Mouse (Mus musculus): ENCODE measurements around the gene Stxbp3. TPM values are rescaled to one million over a fixed set of nuclear protein-coding genes. Genes with fewer than 3 reads are reported as not detected.

The Stxbp3 gene
- total and polyA plus RNA-seq, 3 experiments, result 15.9 to 32.2 TPM; not detected in 1

- Histone ChIP-seq H3K4me1 (ENCODE audit: control insufficient read depth in 1 of 2, insufficient read depth in 2 of 2, low read length in 2 of 2) (peaks cover 4 to 23% of the 10 kb centered on the region in 2 experiments; a peak in 2 of 4 replicates), H3K4me3 (ENCODE audit: control insufficient read depth in 1 of 2, insufficient read depth in 1 of 2, low read depth in 2 of 2, low read length in 2 of 2) (no peak overlapping the region), H3K79me2 (ENCODE audit: control insufficient read depth, insufficient read depth, low read length, poor library complexity) (no peaks in the 10 kb centered on the region), H3K27me3 (ENCODE audit: control insufficient read depth in 1 of 2, insufficient read depth in 2 of 2, low read length in 2 of 2) (peaks cover 0 to 2% of the 10 kb centered on the region in 2 experiments; a peak in 3 of 4 replicates), H3K27ac (ENCODE audit: control insufficient read depth, low read depth, low read length) (no peak overlapping the region), H3K9me3 (replicated peaks; ENCODE audit: insufficient read depth, low read length) (no peaks in the 10 kb centered on the region), H3K9ac (ENCODE audit: control insufficient read depth, low read depth, low read length, poor library complexity, severe bottlenecking) (no peak overlapping the region), H3K36me3 (ENCODE audit: control insufficient read depth in 1 of 2, insufficient read depth in 2 of 2, low read length in 2 of 2) (peaks cover 0 to 8% of the 10 kb centered on the region in 2 experiments; a peak in 2 of 4 replicates)
- no peak for DNase-seq (ENCODE audit: low read depth, low spot score)
- no peak for TF ChIP-seq UBTF (IDR thresholded peaks at IDR 0.05; ENCODE audit: borderline replicate concordance, insufficient read depth, low read depth, low read length)
- 0 out of 2 replicates have a peak, but pooled peaks have one; percentile 9 for TF ChIP-seq SIN3A (IDR thresholded peaks at IDR 0.05; ENCODE audit: low read length)
- peak; percentile 50; the same call in 1 of the 2 replicates for TF ChIP-seq RCOR1 (IDR thresholded peaks at IDR 0.05; ENCODE audit: low read depth, low read length)
- TF ChIP-seq TAL1 (IDR thresholded peaks at IDR 0.05; ENCODE audit: low read length), result no peak
- no peak for TF ChIP-seq NRF1 (IDR thresholded peaks at IDR 0.05; ENCODE audit: insufficient read depth, low read depth, low read length, poor library complexity, severe bottlenecking)
- no peak for TF ChIP-seq SMC3 (IDR thresholded peaks at IDR 0.05; ENCODE audit: low read depth, low read length)
- no peak for TF ChIP-seq BHLHE40 (IDR thresholded peaks at IDR 0.05; ENCODE audit: borderline replicate concordance, low read depth, low read length)
- TF ChIP-seq ZNF384 (IDR thresholded peaks at IDR 0.05; ENCODE audit: low read depth, low read length), result peak; percentile 77
- no peak for TF ChIP-seq MAZ (IDR thresholded peaks at IDR 0.05; ENCODE audit: low read depth, low read length)
- TF ChIP-seq JUND (IDR thresholded peaks at IDR 0.05; ENCODE audit: low read depth, low read length), result no peak
- TF ChIP-seq TCF12 (IDR thresholded peaks at IDR 0.05; ENCODE audit: low read depth, low read length), result no peak
- TF ChIP-seq USF1 (IDR thresholded peaks at IDR 0.05; ENCODE audit: low read depth, low read length), result no peak
- TF ChIP-seq GATA1 (IDR thresholded peaks at IDR 0.05; ENCODE audit: low read depth, low read length), result peak; percentile 27; the same call in 1 of the 2 replicates
- TF ChIP-seq RAD21 (IDR thresholded peaks at IDR 0.05; ENCODE audit: low read depth, low read length), result no peak
- TF ChIP-seq MAFK (IDR thresholded peaks at IDR 0.05; ENCODE audit: borderline replicate concordance, low read depth, low read length), result no peak
Observed at GRCm38 (mm10) chr3:108851554-108851953, 11.2 kb upstream of the Stxbp3 start.

GRCm38 (mm10) chr3:108851075-108851474 is 10.7 kb upstream of the Stxbp3 start:
- H3K4me1 ChIP-seq (ENCODE audit: control insufficient read depth in 1 of 2, insufficient read depth in 2 of 2, low read length in 2 of 2), result peaks cover 4 to 21% of the 10 kb centered on the region in 2 experiments; a peak in 2 of 4 replicates

More at GRCm38 (mm10) chr3:108851075-108851474, 10.7 kb upstream of the Stxbp3 start:
- no peak overlapping the region for H3K4me3 ChIP-seq (ENCODE audit: control insufficient read depth in 1 of 2, insufficient read depth in 1 of 2, low read depth in 2 of 2, low read length in 2 of 2)
- no peak overlapping the region for H3K9ac ChIP-seq (ENCODE audit: control insufficient read depth, low read depth, low read length, poor library complexity, severe bottlenecking)
- no peaks in the 10 kb centered on the region for H3K79me2 ChIP-seq (ENCODE audit: control insufficient read depth, insufficient read depth, low read length, poor library complexity)
- no peak for DNase-seq (ENCODE audit: low read depth, low spot score)
- peaks cover 0 to 8% of the 10 kb centered on the region in 2 experiments; a peak in 2 of 4 replicates for H3K36me3 ChIP-seq (ENCODE audit: control insufficient read depth in 1 of 2, insufficient read depth in 2 of 2, low read length in 2 of 2)
- no peak overlapping the region for H3K27ac ChIP-seq (ENCODE audit: control insufficient read depth, low read depth, low read length)
- peaks cover 0 to 3% of the 10 kb centered on the region in 2 experiments; a peak in 3 of 4 replicates for H3K27me3 ChIP-seq (ENCODE audit: control insufficient read depth in 1 of 2, insufficient read depth in 2 of 2, low read length in 2 of 2)
- no peaks in the 10 kb centered on the region for H3K9me3 ChIP-seq (replicated peaks; ENCODE audit: insufficient read depth, low read length)
- no peak for TF ChIP-seq MAFK (IDR thresholded peaks at IDR 0.05; ENCODE audit: borderline replicate concordance, low read depth, low read length)
- TF ChIP-seq ETS1 (IDR thresholded peaks at IDR 0.05; ENCODE audit: low read depth, low read length), result no peak
- TF ChIP-seq EP300 (IDR thresholded peaks at IDR 0.05; ENCODE audit: low read depth in 1 of 2, low read length in 2 of 2), result no peak
- TF ChIP-seq KAT2A (conservative IDR thresholded peaks at IDR 0.05; ENCODE audit: low read depth, low read length), result no peak
- TF ChIP-seq SMC3 (IDR thresholded peaks at IDR 0.05; ENCODE audit: low read depth, low read length), result no peak
- no peak for TF ChIP-seq ZMIZ1 (IDR thresholded peaks at IDR 0.05; ENCODE audit: low read depth, low read length)
- no peak for TF ChIP-seq E2F4 (IDR thresholded peaks at IDR 0.05; ENCODE audit: borderline replicate concordance, low read depth, low read length)
- TF ChIP-seq POLR2AphosphoS5 (IDR thresholded peaks at IDR 0.05; ENCODE audit: borderline replicate concordance, low read depth, low read length), result no peak
- no peak for TF ChIP-seq SIN3A (IDR thresholded peaks at IDR 0.05; ENCODE audit: low read length)
- no peak for TF ChIP-seq CTCF (IDR thresholded peaks at IDR 0.05 in 2 of 3, conservative IDR thresholded peaks at IDR 0.05 in 1 of 3; ENCODE audit: control insufficient read depth in 1 of 3, insufficient read depth in 1 of 3, low read depth in 2 of 3, low read length in 3 of 3, poor library complexity in 1 of 3, severe bottlenecking in 1 of 3)
